Mouse (Mus musculus) lung, embryonic 14.5 days (tissue): ENCODE measurements around the gene Frk. TPM values are rescaled to one million over a fixed set of nuclear protein-coding genes. Genes with fewer than 3 reads are reported as not detected.
A peak's percentile ranks its signal among the peaks of the same experiment; 100 is the strongest.

Experiments used
- ATAC-seq: fragments of 200-750 bp; cut with Nextera tagmentation; 2 replicates; pipeline ENCODE4 v1.8.0; 2017; ENCODE audit warnings: mild to moderate bottlenecking, moderate TSS enrichment, moderate library complexity; ENCODE audit not compliant: insufficient read depth
- DNase-seq: peaks from one replicate; pipeline ENCODE4 v3.0.0-alpha.2; 2015
- H3K27ac ChIP-seq: fragments of 300-500 bp; sonication (generic); 2 replicates; pipeline ENCODE4 v1.5.1; 2014; ENCODE audit warnings: low read depth, mild to moderate bottlenecking, moderate library complexity
- H3K27me3 ChIP-seq: fragments of 300-500 bp; sonication (generic); 2 replicates; pipeline ENCODE4 v1.6.1; 2014; ENCODE audit warnings: low read length, control low read depth; ENCODE audit not compliant: insufficient read depth
- H3K36me3 ChIP-seq: fragments of 300-500 bp; sonication (generic); 2 replicates; pipeline ENCODE4 v1.6.1; 2014; ENCODE audit warnings: control low read depth; ENCODE audit not compliant: insufficient read depth
- H3K4me1 ChIP-seq: fragments of 300-500 bp; sonication (generic); 2 replicates; pipeline ENCODE4 v1.6.1; 2014; ENCODE audit warnings: antibody characterized with exemption, control low read depth; ENCODE audit not compliant: insufficient read depth
- H3K4me2 ChIP-seq: fragments of 300-500 bp; sonication (generic); 2 replicates; pipeline ENCODE4 v1.6.1; 2014; ENCODE audit warnings: mild to moderate bottlenecking
- H3K4me3 ChIP-seq: fragments of 300-500 bp; sonication (generic); 2 replicates; pipeline ENCODE4 v1.5.1; 2014; ENCODE audit warnings: low read depth, low read length
- H3K9ac ChIP-seq: fragments of 300-500 bp; sonication (generic); 2 replicates; pipeline ENCODE4 v1.6.1; 2014
- H3K9me3 ChIP-seq: fragments of 300-500 bp; sonication (generic); 2 replicates; pipeline ENCODE4 v1.6.1; 2016; ENCODE audit warnings: low read depth, low read length, control low read depth
- CTCF ChIP-seq: IDR thresholded peaks from 2 replicates; pipeline ENCODE4 v1.5.1; 2016; ENCODE audit warnings: antibody characterized with exemption, low read depth
- WGBS: fragments of 180-500 bp; shearing (Covaris S2); extraction: QIAGEN DNeasy Blood & Tissue Kit; methylation state at CpG from one replicate; pipeline ENCODE4 v1.1.7; 2014; 5-methylcytosine and 5-hydroxymethylcytosine counted together
- polyA plus RNA-seq: library from polyadenylated mRNA; unstranded; fragments of >200 nt; fragmentation: Nextera tagmentation; extraction: Ambion mirVana; gene quantifications from 2 replicates; pipeline ENCODE4 v1.2.1, GENCODE M21; 2014

Frk gene
- polyA plus RNA-seq, 1 experiment from 2014 or later, result 8.6 TPM

DNA sequence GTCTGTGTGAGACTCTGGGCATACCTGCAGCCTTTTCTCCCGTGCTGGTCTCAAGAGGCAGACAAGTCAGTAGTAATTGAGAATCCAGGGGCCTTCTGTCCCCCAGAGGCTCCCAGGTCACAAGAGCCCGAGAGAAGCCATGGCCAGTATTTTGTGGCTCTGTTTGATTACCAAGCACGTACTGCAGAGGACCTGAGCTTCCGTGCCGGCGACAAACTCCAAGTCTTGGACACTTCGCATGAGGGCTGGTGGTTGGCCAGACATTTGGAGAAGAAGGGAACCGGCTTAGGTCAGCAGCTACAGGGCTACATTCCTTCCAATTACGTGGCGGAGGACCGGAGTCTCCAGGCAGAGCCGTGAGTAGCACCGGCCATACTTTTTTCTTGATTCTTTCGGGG lies 814 bp downstream of the Frk start:
- H3K27me3 ChIP-seq, result no peaks in the 10 kb centered on the region
- no peaks in the 10 kb centered on the region for H3K4me1 ChIP-seq
- H3K4me3 ChIP-seq, result peak overlapping the region; percentile 40
- no peaks in the 10 kb centered on the region for H3K36me3 ChIP-seq
- WGBS, result 48% methylated on average over 14 of the region's 14 CpGs
- TF ChIP-seq CTCF, result no peak
- H3K9ac ChIP-seq, result peak overlapping the region; percentile 53
- peak overlapping the region; percentile 63 for H3K4me2 ChIP-seq
- peak; percentile 42 for DNase-seq
- peak overlapping the region; percentile 95 for H3K27ac ChIP-seq
- H3K9me3 ChIP-seq, result no peaks in the 10 kb centered on the region
- ATAC-seq, result peak; percentile 59

DNA sequence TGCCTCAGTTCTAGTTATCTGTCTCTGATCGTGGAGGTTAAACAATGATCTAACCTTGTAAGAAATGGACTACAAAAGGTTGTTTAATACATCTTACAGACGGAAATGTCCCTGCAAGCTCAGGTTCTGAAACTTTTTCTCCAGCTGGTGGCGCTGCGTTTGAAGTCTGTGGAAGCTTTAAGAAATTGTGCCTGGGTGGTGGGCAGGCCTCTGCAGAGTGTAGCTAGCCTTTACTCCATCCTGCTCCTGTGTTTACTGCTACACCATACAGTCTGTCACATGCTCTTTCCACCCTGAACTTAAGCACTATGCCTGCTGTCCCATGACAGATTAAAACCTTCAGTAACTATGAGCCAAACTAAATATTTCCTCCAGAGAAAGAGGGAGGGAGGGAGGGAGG lies 1.9 kb downstream of the Frk start:
- no peak overlapping the region for H3K27ac ChIP-seq
- H3K4me3 ChIP-seq, result peak overlapping the region; percentile 40
- no peaks in the 10 kb centered on the region for H3K27me3 ChIP-seq
- peak; percentile 69 for DNase-seq
- TF ChIP-seq CTCF, result peak; percentile 35
- peak; percentile 69 for ATAC-seq
- H3K36me3 ChIP-seq, result no peaks in the 10 kb centered on the region
- H3K4me1 ChIP-seq, result no peaks in the 10 kb centered on the region
- peak overlapping the region; percentile 63 for H3K4me2 ChIP-seq
- H3K9ac ChIP-seq, result no peak overlapping the region; the same call in 1 of the 2 replicates
- WGBS, result 46% methylated on average over 4 of the region's 4 CpGs
- H3K9me3 ChIP-seq, result no peaks in the 10 kb centered on the region

DNA sequence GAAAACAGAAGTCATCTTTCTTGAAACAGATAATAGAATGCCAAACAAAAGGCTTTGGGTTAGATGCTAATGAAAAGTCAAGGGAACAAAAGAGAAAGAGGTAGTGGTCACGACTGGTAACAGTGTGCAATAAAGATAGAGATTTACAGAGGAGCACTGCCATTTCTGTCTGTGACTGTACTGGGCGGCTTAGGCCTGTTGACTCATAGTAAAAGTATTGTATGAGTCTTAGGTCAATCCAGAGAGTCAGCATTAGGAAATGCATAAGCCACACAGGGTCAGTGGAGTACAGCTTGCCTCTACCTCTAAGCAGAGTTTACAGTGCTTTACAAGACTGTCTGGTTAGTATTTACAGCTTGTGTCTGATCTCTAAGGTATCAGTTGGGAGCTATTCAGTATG lies 24.6 kb downstream of the Frk start:
- WGBS, result 77% methylated on average over 2 of the region's 2 CpGs
- no peak for TF ChIP-seq CTCF
- H3K36me3 ChIP-seq, result no peaks in the 10 kb centered on the region
- DNase-seq, result no peak
- H3K27me3 ChIP-seq, result no peaks in the 10 kb centered on the region
- H3K27ac ChIP-seq, result no peak overlapping the region
- no peak for ATAC-seq
- no peaks in the 10 kb centered on the region for H3K9me3 ChIP-seq
- H3K4me2 ChIP-seq, result no peak overlapping the region
- H3K9ac ChIP-seq, result no peak overlapping the region
- no peak overlapping the region for H3K4me3 ChIP-seq
- H3K4me1 ChIP-seq, result no peaks in the 10 kb centered on the region

DNA sequence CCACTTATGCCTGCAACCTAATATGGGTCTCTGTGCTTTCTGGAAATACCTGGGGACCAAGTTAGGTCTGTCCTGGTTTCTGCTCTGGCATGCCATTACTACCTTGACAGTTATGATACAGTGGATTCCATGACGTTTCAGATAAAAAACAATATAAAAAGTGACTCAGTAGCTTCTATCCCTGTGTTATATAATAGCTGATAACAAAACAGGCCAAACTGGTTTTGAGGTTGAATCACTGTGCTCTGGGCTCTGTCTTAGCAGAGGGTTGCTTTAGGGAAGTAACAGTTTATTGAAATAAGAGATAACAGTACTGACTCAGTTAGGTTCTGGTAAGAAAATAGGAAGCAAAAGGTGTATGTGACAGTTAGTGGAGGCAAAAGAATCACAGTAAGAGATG lies 25.4 kb downstream of the Frk start:
- Histone ChIP-seq H3K4me1 (no peaks in the 10 kb centered on the region), H3K27ac (no peak overlapping the region), H3K4me2 (no peak overlapping the region), H3K27me3 (no peaks in the 10 kb centered on the region), H3K9ac (no peak overlapping the region), H3K4me3 (no peak overlapping the region), H3K9me3 (no peaks in the 10 kb centered on the region), H3K36me3 (no peaks in the 10 kb centered on the region)
- TF ChIP-seq CTCF, result no peak
- WGBS, result 52% methylated on average over 1 of the region's 1 CpGs
- DNase-seq (no peak), ATAC-seq (no peak)

DNA sequence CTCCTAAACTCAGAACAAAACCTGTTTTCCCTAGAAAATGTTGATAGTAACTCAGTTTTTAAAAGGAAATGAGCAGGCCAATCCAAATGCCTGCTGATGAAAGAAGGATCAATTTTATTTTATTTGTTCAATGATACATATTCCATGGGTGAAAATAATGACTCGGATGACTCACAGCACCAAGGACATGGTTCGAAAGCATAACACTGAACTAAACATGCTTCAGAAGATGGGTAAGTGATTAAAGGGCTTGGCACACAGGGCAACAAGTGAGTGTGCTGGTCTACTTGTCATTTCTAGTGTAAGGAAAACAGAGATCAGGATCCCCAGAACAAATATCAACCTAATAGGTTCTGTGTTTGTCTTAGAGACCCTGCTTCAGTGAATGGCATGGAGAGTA lies 26.1 kb downstream of the Frk start:
- no peaks in the 10 kb centered on the region for H3K36me3 ChIP-seq

DNA sequence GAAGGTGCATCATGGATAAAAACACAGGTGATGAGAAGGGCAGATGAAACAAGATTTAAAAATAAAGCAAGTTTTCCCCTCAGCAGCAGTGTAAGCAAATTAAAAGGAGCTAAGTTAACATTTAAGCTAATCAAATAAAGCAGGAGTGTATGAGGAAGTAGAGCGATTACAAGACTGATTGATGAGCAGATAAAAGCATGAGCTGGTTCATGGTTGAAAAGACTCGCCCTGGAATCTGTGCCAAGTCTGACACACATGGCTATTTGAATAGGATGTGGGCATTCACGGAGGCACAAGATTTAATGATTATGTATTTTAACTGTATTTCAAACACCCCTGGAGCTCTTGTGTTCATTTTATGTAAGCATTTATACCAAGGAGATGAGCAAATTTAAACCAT lies 28.0 kb downstream of the Frk start:
- H3K27ac ChIP-seq, result no peak overlapping the region
- 53% methylated on average over 3 of the region's 3 CpGs for WGBS
- TF ChIP-seq CTCF, result no peak
- H3K27me3 ChIP-seq, result no peaks in the 10 kb centered on the region
- no peaks in the 10 kb centered on the region for H3K9me3 ChIP-seq
- H3K4me3 ChIP-seq, result no peak overlapping the region
- DNase-seq (no peak), ATAC-seq (no peak)
- H3K4me2 ChIP-seq, result no peak overlapping the region
- no peaks in the 10 kb centered on the region for H3K36me3 ChIP-seq
- H3K4me1 ChIP-seq, result no peaks in the 10 kb centered on the region
- H3K9ac ChIP-seq, result no peak overlapping the region

More for the DNA sequence above, 26.1 kb downstream of the Frk start:
- Histone ChIP-seq H3K27me3 (no peaks in the 10 kb centered on the region), H3K4me2 (no peak overlapping the region), H3K4me1 (no peaks in the 10 kb centered on the region), H3K27ac (no peak overlapping the region), H3K9me3 (no peaks in the 10 kb centered on the region), H3K9ac (no peak overlapping the region), H3K4me3 (no peak overlapping the region)
- no peak for TF ChIP-seq CTCF
- 94% methylated on average over 2 of the region's 2 CpGs for WGBS
- DNase-seq, result no peak
- ATAC-seq, result no peak

DNA sequence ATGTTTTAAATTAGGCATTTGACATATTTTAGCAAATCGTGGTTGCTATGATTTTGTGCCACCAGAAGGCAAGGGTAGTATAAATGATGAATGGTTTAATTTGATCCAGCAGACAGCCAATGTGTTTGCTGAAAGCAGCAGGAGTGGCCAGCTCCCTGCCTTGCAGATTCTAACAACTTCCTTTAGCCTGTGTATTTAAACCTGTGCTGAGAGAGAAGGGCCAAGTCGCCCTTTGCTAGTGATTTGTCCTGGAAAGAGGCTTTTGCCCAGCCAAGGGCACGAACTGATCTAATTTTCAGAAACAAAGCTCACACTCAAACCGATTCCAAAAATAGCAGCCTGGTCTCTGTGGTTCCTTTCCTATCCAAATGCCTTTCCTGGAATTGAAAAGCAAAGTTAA lies 29.4 kb downstream of the Frk start:
- TF ChIP-seq CTCF, result no peak
- no peaks in the 10 kb centered on the region for H3K36me3 ChIP-seq
- H3K4me1 ChIP-seq, result no peaks in the 10 kb centered on the region
- no peak overlapping the region for H3K9ac ChIP-seq
- no peak overlapping the region for H3K4me2 ChIP-seq
- no peaks in the 10 kb centered on the region for H3K27me3 ChIP-seq
- 30% methylated on average over 4 of the region's 4 CpGs for WGBS
- ATAC-seq (no peak), DNase-seq (peak; percentile 5)
- no peaks in the 10 kb centered on the region for H3K9me3 ChIP-seq
- H3K27ac ChIP-seq, result no peak overlapping the region
- H3K4me3 ChIP-seq, result no peak overlapping the region

DNA sequence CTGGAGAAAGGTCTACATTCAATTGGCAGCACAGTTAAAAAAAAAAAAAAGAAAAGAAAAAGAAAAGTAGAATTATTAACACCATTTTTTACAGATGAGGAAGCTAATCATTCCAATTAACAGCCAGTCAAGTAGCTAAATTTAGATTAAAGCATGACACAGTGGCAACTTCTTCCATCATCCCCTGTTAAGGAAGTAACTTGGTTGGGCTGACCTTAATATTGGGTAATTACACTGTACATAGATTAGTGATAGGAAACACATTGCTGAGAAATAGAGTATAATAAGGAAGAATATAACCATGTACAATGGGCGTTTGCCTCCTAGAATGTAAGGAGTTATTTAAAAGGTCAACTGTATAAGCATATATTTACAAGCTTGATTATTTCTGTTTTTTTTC lies 42.4 kb downstream of the Frk start:
- no peaks in the 10 kb centered on the region for H3K36me3 ChIP-seq
- no peak for ATAC-seq
- no peak overlapping the region for H3K4me3 ChIP-seq
- no peaks in the 10 kb centered on the region for H3K4me1 ChIP-seq
- no peak for DNase-seq
- H3K9me3 ChIP-seq, result no peaks in the 10 kb centered on the region
- no peak for TF ChIP-seq CTCF
- no peak overlapping the region for H3K9ac ChIP-seq
- 76% methylated on average over 1 of the region's 1 CpGs for WGBS
- no peaks in the 10 kb centered on the region for H3K27me3 ChIP-seq
- no peak overlapping the region for H3K4me2 ChIP-seq
- H3K27ac ChIP-seq, result no peak overlapping the region
